Mouse (Mus musculus) adrenal gland, postnatal 14 days (tissue): ENCODE measurements at regions not wholly inside any gene's neighbourhood (a gene's known extent, or its start where the extent isn't known, plus 50 kb on each side); places are given as distances from the start of the nearest gene placed in this dataset.
"Not testable (repeated sequence)": the region's sequence is repeated elsewhere in the genome, so short reads cannot be mapped to it uniquely, and the experiment has no call there.

Experiments used
- DNase-seq: peaks from one replicate; pipeline ENCODE4 v3.0.0; 2021; ENCODE audit warnings: mixed read lengths

GRCm38 (mm10) chr16:63104383-63104782, 250.3 kb downstream of the Pros1 start:
- DNase-seq, result no peak

GRCm38 (mm10) chr16:63104938-63105714, 251.0 kb downstream of the Pros1 start:
- DNase-seq, result no peak

DNA sequence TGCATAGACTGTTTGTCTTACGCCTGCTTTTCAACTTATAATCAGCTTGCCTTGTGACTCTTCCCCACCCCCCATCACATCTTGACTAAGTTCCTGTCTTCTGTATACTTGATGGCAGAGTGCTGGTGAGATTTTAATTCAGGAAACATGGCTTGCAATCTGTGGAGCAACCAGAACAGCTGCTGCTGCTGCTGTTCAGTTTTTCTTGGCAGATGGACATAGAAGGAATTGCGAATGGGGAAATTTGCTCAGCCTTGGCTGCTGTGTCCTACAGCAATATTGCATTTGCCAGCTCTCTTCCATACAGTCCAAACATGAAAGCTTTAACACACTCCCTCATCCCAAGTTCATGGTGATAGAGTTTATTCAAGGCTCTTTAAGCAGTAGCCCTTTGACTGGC, 262.3 kb downstream of the Pros1 start:
- DNase-seq, result no peak

- no peak for DNase-seq
These were observed 264.6 kb downstream of the Pros1 start for GRCm38 (mm10) chr16:63118721-63119120.

DNA sequence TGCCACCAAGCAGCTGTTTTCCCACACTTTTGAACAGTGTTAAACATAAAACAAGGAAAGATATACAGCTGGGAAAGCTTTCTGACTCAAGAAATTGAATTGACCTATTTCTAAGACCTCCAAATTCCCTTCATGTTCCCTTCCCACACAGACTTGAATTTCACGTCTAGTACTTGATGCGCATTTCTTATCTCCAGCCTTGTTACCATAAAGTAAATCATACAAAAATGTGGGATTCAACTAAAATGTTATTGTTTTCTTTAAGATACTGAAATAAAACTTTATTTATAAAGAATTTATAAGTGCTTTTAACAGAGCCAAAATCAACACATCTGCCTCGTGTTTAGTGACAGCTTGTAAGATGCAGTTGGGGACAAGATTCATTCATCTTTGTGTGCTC, 289.7 kb downstream of the Pros1 start:
- DNase-seq, result no peak

GRCm38 (mm10) chr16:63155300-63155821, 301.3 kb downstream of the Pros1 start:
- DNase-seq, result no peak

DNA sequence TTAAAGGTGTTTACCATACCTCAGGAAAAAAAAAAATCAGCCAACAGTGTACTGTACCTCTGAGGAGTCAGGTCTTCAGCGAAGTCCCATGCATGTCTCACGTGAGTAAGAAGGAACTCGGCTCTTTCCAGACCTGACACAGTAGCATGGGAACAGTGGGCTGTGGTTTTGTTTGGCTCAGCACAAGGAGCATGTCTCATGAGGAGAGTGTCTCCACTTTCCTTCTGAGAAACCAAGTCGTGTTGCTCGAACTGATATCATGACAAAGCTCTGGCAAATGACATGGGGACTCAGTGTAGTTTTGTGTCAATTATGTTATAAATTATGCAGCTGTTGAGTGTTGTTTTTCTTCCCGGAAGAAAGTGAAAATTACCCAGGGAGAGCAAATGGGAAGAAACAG, 316.0 kb downstream of the Pros1 start:
- DNase-seq, result no peak

DNA sequence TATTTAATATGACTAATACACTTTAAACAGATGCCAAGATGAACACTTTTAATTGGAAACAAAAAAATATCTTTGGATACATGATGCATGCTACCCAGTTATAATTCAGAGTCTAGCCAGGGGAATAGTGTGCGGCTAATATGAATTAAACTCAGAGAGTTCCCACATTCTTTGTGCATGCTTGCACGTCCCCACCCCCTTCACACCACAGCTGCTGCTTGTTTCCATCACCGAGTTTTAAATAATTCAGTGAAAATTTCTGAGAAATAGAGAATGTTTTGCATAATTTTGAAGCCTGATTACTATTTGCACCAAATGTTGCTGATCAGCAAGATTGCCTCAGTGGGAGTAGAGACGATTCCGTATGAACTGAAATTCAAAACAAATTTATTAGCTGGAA, 325.1 kb downstream of the Pros1 start:
- no peak for DNase-seq

- DNase-seq, result no peak
These were observed 337.1 kb downstream of the Pros1 start for GRCm38 (mm10) chr16:63191181-63191580.

DNA sequence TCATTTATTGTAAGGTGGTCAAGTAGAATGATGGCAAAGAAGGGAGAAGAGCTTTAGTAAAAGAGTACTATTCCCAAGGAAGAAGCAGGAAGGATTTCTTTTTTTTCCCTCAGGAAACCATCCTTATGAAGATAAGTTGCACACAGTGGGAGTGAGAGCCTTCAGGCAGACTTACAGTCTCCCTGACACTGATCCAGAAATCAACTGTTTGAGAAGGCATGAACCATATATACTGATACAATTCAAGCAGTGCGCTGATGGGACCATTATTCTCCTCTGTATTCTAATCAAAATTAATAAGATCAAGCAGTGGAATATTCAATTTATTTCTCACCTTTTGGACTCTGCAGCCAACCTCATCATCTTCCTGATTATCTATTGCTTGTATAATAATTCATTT, 337.5 kb downstream of the Pros1 start:
- DNase-seq, result no peak

DNA sequence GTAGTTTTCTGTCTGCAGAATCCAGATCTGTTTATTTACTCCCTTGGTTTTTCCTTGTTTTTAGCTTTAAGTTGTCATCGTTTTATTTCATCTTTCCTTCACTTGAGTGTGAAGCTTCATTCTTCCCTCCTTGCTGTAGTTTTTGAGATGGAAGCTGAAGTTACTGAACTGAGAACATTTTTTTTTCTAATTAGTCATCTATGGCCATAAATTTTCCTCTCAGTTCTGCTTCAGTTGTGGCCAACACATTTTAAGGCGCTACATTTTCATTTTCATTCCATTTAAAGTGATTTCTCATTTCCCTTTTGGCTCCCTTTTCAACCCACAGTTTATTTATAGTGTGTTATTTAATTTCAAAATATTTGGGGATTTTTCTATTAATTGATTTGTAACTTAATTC, 340.5 kb downstream of the Pros1 start:
- no peak for DNase-seq

GRCm38 (mm10) chr16:63213471-63213870, 359.4 kb downstream of the Pros1 start:
- not testable (repeated sequence) for DNase-seq

DNA sequence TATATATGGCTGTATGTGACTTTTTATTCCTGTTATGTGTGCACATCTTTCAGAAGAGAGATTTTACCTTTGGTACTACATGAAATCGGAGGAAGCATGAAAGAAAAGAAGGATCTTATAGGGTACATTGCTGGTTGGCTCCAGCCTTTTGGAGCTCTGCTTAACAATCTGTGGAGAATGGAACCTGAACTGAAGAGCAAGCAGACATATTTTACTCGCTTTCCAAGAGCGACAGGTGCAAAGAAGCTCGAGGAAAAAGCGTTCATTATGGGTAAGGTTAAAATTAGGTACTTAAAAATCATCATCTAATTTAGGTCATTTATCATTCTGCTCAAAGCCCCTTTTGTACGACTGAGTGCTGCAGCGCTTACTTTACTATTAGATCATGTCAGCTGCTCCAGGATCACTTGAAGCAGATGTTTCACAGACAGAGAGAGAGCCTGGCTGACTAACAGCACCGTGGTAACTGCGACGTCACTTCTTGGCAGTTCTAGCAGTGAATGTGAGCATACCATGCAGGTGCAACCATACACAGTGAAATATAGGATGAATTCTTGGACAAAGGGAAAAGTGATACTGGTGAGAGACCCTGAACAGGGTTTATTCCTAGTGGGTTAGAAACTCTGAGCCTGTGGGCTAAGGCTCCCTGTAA, 366.2 kb downstream of the Pros1 start:
- DNase-seq, result no peak

DNA sequence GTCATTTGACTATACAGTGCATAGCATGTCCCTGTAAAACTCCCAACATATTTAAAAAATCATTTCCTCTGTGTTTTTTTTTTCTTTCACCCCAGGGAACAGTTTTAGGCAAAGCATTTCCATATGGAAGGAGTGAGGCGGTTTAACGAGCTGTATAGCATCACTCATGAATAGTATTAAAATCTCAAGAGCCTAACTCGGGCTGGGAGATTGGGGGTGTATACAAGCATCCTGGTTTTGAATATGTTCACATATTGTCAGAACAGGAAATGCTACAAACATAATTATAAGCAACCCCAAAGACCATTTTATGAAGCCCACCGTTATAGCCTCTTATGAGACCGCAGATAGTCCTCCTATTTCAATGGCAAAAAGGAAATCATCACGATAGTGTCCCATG, 370.5 kb downstream of the Pros1 start:
- DNase-seq, result no peak

DNA sequence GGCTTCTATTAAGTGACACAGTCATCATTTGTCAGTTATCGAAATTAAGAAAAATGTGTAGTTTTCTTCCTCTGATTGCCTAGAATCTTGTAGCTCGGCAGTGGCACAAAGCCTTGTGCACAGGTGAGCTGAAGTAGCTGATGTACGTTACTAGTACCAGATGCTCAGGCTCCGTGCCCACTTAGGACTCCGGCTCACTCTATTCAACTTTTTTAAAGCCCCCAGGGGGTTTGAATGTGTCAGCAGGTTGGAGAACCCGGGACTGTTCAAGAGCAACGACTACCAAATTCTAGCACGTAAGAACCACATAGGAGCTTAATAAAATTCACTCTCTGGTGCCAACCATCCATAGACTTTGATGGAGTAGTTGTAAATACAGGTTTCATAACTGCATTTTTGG, 371.0 kb downstream of the Pros1 start:
- no peak for DNase-seq

GRCm38 (mm10) chr16:63229135-63229534, 375.0 kb downstream of the Pros1 start:
- DNase-seq, result no peak

GRCm38 (mm10) chr16:63229567-63229966, 375.5 kb downstream of the Pros1 start:
- no peak for DNase-seq

DNA sequence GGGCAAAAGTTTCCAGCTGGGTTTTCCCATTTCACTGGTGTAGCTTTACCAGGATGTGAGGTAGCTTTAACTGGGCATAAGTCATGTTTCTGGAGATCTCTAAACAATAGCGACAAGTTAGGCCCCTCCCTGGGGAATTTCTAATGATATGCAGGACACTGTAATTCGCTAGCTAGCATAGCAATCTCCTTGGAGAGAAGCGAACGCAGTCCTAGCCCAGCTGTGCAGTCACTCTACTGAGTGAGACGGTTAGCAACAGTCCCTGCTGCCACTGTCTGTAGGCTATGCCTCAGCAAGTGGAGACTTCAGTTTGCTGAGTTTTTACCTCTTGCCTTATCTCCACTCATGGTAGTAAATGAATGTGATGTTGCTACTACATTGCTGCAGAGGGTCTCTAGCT, 416.1 kb downstream of the Pros1 start:
- DNase-seq, result no peak

- peak; percentile 7 for DNase-seq
These were observed 423.4 kb downstream of the Pros1 start for GRCm38 (mm10) chr16:63277556-63277955.

DNA sequence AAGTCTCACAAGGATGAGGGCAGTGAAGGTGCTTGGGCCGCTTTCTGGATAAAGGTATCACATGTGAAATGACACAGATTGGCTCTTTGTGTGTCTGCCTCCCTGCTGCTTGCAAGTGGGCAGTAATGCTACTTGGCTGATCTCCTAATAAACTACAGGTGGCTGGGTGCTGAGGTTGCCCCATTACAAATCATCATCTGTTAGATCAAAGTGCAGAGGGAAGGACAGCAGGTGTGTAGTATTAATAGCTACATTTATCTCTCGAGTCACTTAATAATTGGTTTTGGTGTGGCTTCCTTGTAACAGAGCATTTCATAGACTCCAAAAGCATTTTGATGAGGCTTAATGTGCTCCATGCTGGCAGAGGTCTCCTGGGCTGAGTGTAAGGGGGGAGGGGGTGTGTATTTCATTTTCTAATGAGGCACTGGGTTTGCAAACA, 424.2 kb downstream of the Pros1 start:
- no peak for DNase-seq

- DNase-seq, result no peak
These were observed 433.5 kb downstream of the Pros1 start for GRCm38 (mm10) chr16:63287655-63288054.

- DNase-seq, result no peak
These were observed 457.6 kb downstream of the Pros1 start for GRCm38 (mm10) chr16:63311676-63312075.

GRCm38 (mm10) chr16:63313544-63313943, 459.4 kb downstream of the Pros1 start:
- DNase-seq, result no peak

DNA sequence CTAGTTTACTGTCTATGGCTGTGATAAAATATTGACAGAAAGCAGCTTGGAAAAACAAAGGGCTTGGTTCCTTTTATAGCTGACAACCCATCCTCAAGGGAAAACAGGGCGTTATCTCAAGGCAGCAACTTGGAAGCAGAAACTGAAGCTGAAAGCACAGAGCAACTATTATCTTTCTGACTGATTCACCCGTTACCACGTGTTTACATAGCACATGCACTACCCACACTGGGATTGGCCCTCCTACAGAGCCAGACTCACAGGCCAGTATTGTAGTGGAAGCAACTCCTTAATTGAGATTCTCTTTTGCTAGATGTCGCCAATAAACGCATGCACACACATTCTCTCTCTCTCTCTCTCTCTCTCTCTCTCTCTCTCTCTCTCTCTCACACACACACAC, 465.5 kb downstream of the Pros1 start:
- no peak for DNase-seq
